Mouse (Mus musculus) neural tube, embryonic 15.5 days (tissue): ENCODE measurements at regions not wholly inside any gene's neighbourhood (a gene's known extent, or its start where the extent isn't known, plus 50 kb on each side); places are given as distances from the start of the nearest gene placed in this dataset.

Source experiments
- ATAC-seq: fragments of 200-750 bp; cut with Nextera tagmentation; 2 replicates; pipeline ENCODE4 v1.8.0; 2017; ENCODE audit warnings: mild to moderate bottlenecking, moderate TSS enrichment, moderate library complexity; ENCODE audit not compliant: low FRiP score
- H3K27ac ChIP-seq: fragments of 300-500 bp; sonication (generic); replicated peaks from 2 replicates; pipeline ENCODE4 v1.5.1; 2015; ENCODE audit warnings: mild to moderate bottlenecking, inconsistent platforms
- H3K27me3 ChIP-seq: fragments of 300-500 bp; sonication (generic); replicated peaks from 2 replicates; pipeline ENCODE4 v1.6.1; 2015; ENCODE audit warnings: inconsistent platforms
- H3K36me3 ChIP-seq: fragments of 300-500 bp; sonication (generic); 2 replicates; pipeline ENCODE4 v1.6.1; 2015; ENCODE audit warnings: inconsistent platforms
- H3K4me1 ChIP-seq: fragments of 300-500 bp; sonication (generic); 2 replicates; pipeline ENCODE4 v1.6.1; 2015; ENCODE audit warnings: inconsistent platforms
- H3K4me2 ChIP-seq: fragments of 300-500 bp; sonication (generic); 2 replicates; pipeline ENCODE4 v1.6.1; 2015; ENCODE audit warnings: inconsistent platforms, mild to moderate bottlenecking, moderate library complexity
- H3K4me3 ChIP-seq: fragments of 300-500 bp; sonication (generic); replicated peaks from 2 replicates; pipeline ENCODE4 v1.5.1; 2015; ENCODE audit warnings: mild to moderate bottlenecking, inconsistent platforms
- H3K9ac ChIP-seq: fragments of 300-500 bp; sonication (generic); replicated peaks from 2 replicates; pipeline ENCODE4 v1.6.1; 2015; ENCODE audit warnings: mild to moderate bottlenecking, inconsistent platforms
- H3K9me3 ChIP-seq: fragments of 300-500 bp; sonication (generic); replicated peaks from 2 replicates; pipeline ENCODE4 v1.6.1; 2016; ENCODE audit warnings: inconsistent platforms
- WGBS: fragments of 180-500 bp; shearing (Covaris S2); methylation state at CpG from one replicate; pipeline ENCODE4 v1.1.7; 2015; ENCODE audit warnings: mixed read lengths; 5-methylcytosine and 5-hydroxymethylcytosine counted together

- WGBS: 94% methylated on average over 1 of the region's 1 CpGs
- no peak overlapping the region for H3K4me3 ChIP-seq
- H3K27me3 ChIP-seq: no peaks in the 10 kb centered on the region
- no peak overlapping the region for H3K4me2 ChIP-seq
- no peaks in the 10 kb centered on the region for H3K9me3 ChIP-seq
- no peak for ATAC-seq
- no peaks in the 10 kb centered on the region for H3K4me1 ChIP-seq
- no peak overlapping the region for H3K27ac ChIP-seq
- no peak overlapping the region for H3K9ac ChIP-seq
- no peaks in the 10 kb centered on the region for H3K36me3 ChIP-seq
Measured at GRCm38 (mm10) chr10:96356980-96357624, 220.7 kb downstream of the Gm5426 start.

- no peak for ATAC-seq
- Histone ChIP-seq H3K4me1 (no peaks in the 10 kb centered on the region), H3K9ac (no peak overlapping the region), H3K9me3 (no peaks in the 10 kb centered on the region), H3K27ac (no peak overlapping the region), H3K27me3 (no peaks in the 10 kb centered on the region), H3K4me2 (no peak overlapping the region), H3K36me3 (no peaks in the 10 kb centered on the region), H3K4me3 (no peak overlapping the region)
- 89% methylated on average over 5 of the region's 5 CpGs for WGBS
Measured at GRCm38 (mm10) chr10:96357632-96358031, 221.2 kb downstream of the Gm5426 start.

- ATAC-seq: no peak
- Histone ChIP-seq H3K4me2 (no peak overlapping the region), H3K27me3 (no peaks in the 10 kb centered on the region), H3K4me3 (no peak overlapping the region), H3K9ac (no peak overlapping the region), H3K36me3 (no peaks in the 10 kb centered on the region), H3K9me3 (no peaks in the 10 kb centered on the region), H3K4me1 (no peaks in the 10 kb centered on the region), H3K27ac (no peak overlapping the region)
- WGBS: 90% methylated on average over 2 of the region's 2 CpGs
Measured at GRCm38 (mm10) chr10:96358984-96359383, 222.6 kb downstream of the Gm5426 start.

- Histone ChIP-seq H3K4me2 (no peak overlapping the region), H3K4me3 (no peak overlapping the region), H3K9ac (no peak overlapping the region), H3K4me1 (no peaks in the 10 kb centered on the region), H3K27ac (no peak overlapping the region), H3K27me3 (no peaks in the 10 kb centered on the region), H3K9me3 (no peaks in the 10 kb centered on the region), H3K36me3 (no peaks in the 10 kb centered on the region)
- 49% methylated on average over 3 of the region's 3 CpGs for WGBS
- no peak for ATAC-seq
Measured at GRCm38 (mm10) chr10:96362211-96362610, 225.8 kb downstream of the Gm5426 start.

GRCm38 (mm10) chr10:96363867-96364266, 227.5 kb downstream of the Gm5426 start:
- Histone ChIP-seq H3K36me3 (no peaks in the 10 kb centered on the region), H3K9ac (no peak overlapping the region), H3K4me3 (no peak overlapping the region), H3K27me3 (no peaks in the 10 kb centered on the region), H3K4me1 (no peaks in the 10 kb centered on the region), H3K27ac (no peak overlapping the region), H3K4me2 (no peak overlapping the region), H3K9me3 (no peaks in the 10 kb centered on the region)
- 88% methylated on average over 4 of the region's 4 CpGs for WGBS
- no peak for ATAC-seq

- no peak overlapping the region for H3K9ac ChIP-seq
- no peaks in the 10 kb centered on the region for H3K27me3 ChIP-seq
- no peak for ATAC-seq
- no peak overlapping the region for H3K27ac ChIP-seq
- 51% methylated on average over 3 of the region's 3 CpGs for WGBS
- no peak overlapping the region for H3K4me3 ChIP-seq
- H3K9me3 ChIP-seq: no peaks in the 10 kb centered on the region
- H3K4me2 ChIP-seq: no peak overlapping the region
- H3K4me1 ChIP-seq: no peaks in the 10 kb centered on the region
- H3K36me3 ChIP-seq: no peaks in the 10 kb centered on the region
Measured at GRCm38 (mm10) chr10:96365101-96365500, 228.7 kb downstream of the Gm5426 start.

GRCm38 (mm10) chr10:96366871-96367270, 230.5 kb downstream of the Gm5426 start:
- no peaks in the 10 kb centered on the region for H3K4me1 ChIP-seq
- ATAC-seq: no peak
- no peaks in the 10 kb centered on the region for H3K9me3 ChIP-seq
- H3K9ac ChIP-seq: no peak overlapping the region
- no peaks in the 10 kb centered on the region for H3K36me3 ChIP-seq
- H3K27me3 ChIP-seq: no peaks in the 10 kb centered on the region
- 92% methylated on average over 2 of the region's 2 CpGs for WGBS
- no peak overlapping the region for H3K4me3 ChIP-seq
- no peak overlapping the region for H3K4me2 ChIP-seq
- no peak overlapping the region for H3K27ac ChIP-seq

GRCm38 (mm10) chr10:96370547-96371320, 234.3 kb downstream of the Gm5426 start:
- Histone ChIP-seq H3K27me3 (no peaks in the 10 kb centered on the region), H3K9me3 (no peaks in the 10 kb centered on the region), H3K36me3 (no peaks in the 10 kb centered on the region), H3K4me1 (no peaks in the 10 kb centered on the region), H3K4me3 (no peak overlapping the region), H3K27ac (no peak overlapping the region), H3K9ac (no peak overlapping the region), H3K4me2 (no peak overlapping the region)
- WGBS: 89% methylated on average over 21 of the region's 21 CpGs
- ATAC-seq: no peak

GRCm38 (mm10) chr10:96371321-96371653, 234.9 kb downstream of the Gm5426 start:
- Histone ChIP-seq H3K9ac (no peak overlapping the region), H3K27ac (no peak overlapping the region), H3K4me1 (no peaks in the 10 kb centered on the region), H3K4me2 (no peak overlapping the region), H3K4me3 (no peak overlapping the region), H3K9me3 (no peaks in the 10 kb centered on the region), H3K27me3 (no peaks in the 10 kb centered on the region), H3K36me3 (no peaks in the 10 kb centered on the region)
- no peak for ATAC-seq
- WGBS: 89% methylated on average over 14 of the region's 14 CpGs

- H3K9me3 ChIP-seq: no peaks in the 10 kb centered on the region
- H3K9ac ChIP-seq: no peak overlapping the region
- H3K4me2 ChIP-seq: no peak overlapping the region
- H3K36me3 ChIP-seq: no peaks in the 10 kb centered on the region
- no peaks in the 10 kb centered on the region for H3K4me1 ChIP-seq
- no peaks in the 10 kb centered on the region for H3K27me3 ChIP-seq
- H3K27ac ChIP-seq: no peak overlapping the region
- WGBS: 53% methylated on average over 11 of the region's 11 CpGs
- ATAC-seq: no peak
- no peak overlapping the region for H3K4me3 ChIP-seq
Measured at GRCm38 (mm10) chr10:96372616-96373346, 236.4 kb downstream of the Gm5426 start.

GRCm38 (mm10) chr10:96373481-96373880, 237.1 kb downstream of the Gm5426 start:
- Histone ChIP-seq H3K4me3 (no peak overlapping the region), H3K4me2 (no peak overlapping the region), H3K9ac (no peak overlapping the region), H3K36me3 (no peaks in the 10 kb centered on the region), H3K4me1 (no peaks in the 10 kb centered on the region), H3K9me3 (no peaks in the 10 kb centered on the region), H3K27me3 (no peaks in the 10 kb centered on the region), H3K27ac (no peak overlapping the region)
- WGBS: 76% methylated on average over 7 of the region's 7 CpGs
- no peak for ATAC-seq
